Mouse (Mus musculus) CH12.LX (cell line): ENCODE measurements at regions not wholly inside any gene's neighbourhood (a gene's known extent, or its start where the extent isn't known, plus 50 kb on each side); places are given as distances from the start of the nearest gene placed in this dataset.

Source experiments
- CTCF ChIP-seq, 2 experiments: IDR thresholded peaks in 1 of 2; conservative IDR thresholded peaks in 1 of 2; 2 replicates each; pipeline ENCODE4 v1.5.1; 2011 to 2012; ENCODE audit warnings: low read depth in 2 of 2, low read length in 2 of 2, improper control_type of control experiment in 1 of 2, inconsistent platforms in 1 of 2, mild to moderate bottlenecking in 1 of 2, moderate library complexity in 1 of 2
- EP300 ChIP-seq: IDR thresholded peaks from 2 replicates; pipeline ENCODE4 v1.6.1; 2011; ENCODE audit warnings: low read length, improper control_type of control experiment
- HCFC1 ChIP-seq: IDR thresholded peaks from 2 replicates; pipeline ENCODE4 v1.6.1; 2012; ENCODE audit warnings: low read depth, mild to moderate bottlenecking, inconsistent platforms, low read length, improper control_type of control experiment
- KAT2A ChIP-seq: IDR thresholded peaks from 2 replicates; pipeline ENCODE4 v1.6.1; 2012; ENCODE audit warnings: low read length, improper control_type of control experiment, inconsistent platforms; ENCODE audit not compliant: insufficient replicate concordance
- MAX ChIP-seq: IDR thresholded peaks from 2 replicates; pipeline ENCODE4 v1.6.1; 2011; ENCODE audit warnings: low read length, improper control_type of control experiment
- PAX5 ChIP-seq: IDR thresholded peaks from 2 replicates; pipeline ENCODE4 v1.6.1; 2012; ENCODE audit warnings: low read length, inconsistent platforms, mixed read lengths
- POLR2A ChIP-seq: IDR thresholded peaks from 2 replicates; pipeline ENCODE4 v1.6.1; 2011; ENCODE audit warnings: low read depth, mild to moderate bottlenecking, improper control_type of control experiment, low read length
- SIN3A ChIP-seq: IDR thresholded peaks from 2 replicates; pipeline ENCODE4 v1.6.1; 2012; ENCODE audit warnings: low read length, improper control_type of control experiment, inconsistent platforms
- UBTF ChIP-seq: IDR thresholded peaks from 2 replicates; pipeline ENCODE4 v1.6.1; 2012; ENCODE audit warnings: low read depth, mild to moderate bottlenecking, inconsistent platforms, low read length, improper control_type of control experiment, moderate library complexity
- ZC3H11A ChIP-seq: IDR thresholded peaks from 2 replicates; pipeline ENCODE4 v1.6.1; 2012; ENCODE audit warnings: low read depth, mild to moderate bottlenecking, inconsistent platforms, low read length, improper control_type of control experiment

DNA sequence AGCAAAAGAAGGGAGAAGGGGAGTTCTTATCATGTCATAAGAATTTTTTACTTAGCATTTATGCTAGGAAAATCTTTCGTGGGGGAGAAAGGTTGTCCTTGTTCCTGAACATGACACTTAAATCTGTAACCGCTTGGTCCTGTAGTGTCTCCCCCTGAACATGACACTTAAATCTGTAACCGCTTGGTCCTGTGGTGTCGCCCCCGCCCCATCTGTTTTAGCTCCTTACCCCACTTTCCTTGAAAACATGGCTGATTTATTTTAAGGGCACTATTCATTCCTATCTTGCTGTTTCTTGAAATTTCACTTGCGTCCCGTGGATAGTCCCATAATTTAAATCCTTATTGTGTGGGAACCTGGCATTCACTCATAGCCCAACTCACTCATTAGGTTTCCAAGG lies 82.2 kb downstream of the Rap2a start:
- TF ChIP-seq CTCF (conservative IDR thresholded peaks at IDR 0.05 in 1 of 2, IDR thresholded peaks at IDR 0.05 in 1 of 2; ENCODE audit: low read depth in 2 of 2, low read length in 2 of 2) (no peak), SIN3A (no peak), UBTF (no peak), HCFC1 (no peak), EP300 (no peak), POLR2A (no peak), KAT2A (no peak), ZC3H11A (no peak), MAX (no peak), PAX5 (no peak)
